Mouse (Mus musculus): ENCODE data around the gene Agk. TPM values are rescaled to one million over a fixed set of nuclear protein-coding genes. Genes with fewer than 3 reads are reported as not detected.

Gene Agk
- total and polyA plus RNA-seq, 2 experiments from 2014 or later: 13.4 to 30.0 TPM

- no peaks in the 10 kb centered on the region for H3K9me3 ChIP-seq (replicated peaks; ENCODE audit: control insufficient read depth, low read length)
- no peak overlapping the region for H3K4me3 ChIP-seq (ENCODE audit: low read depth, low read length)
- no peak overlapping the region for H3K9ac ChIP-seq (replicated peaks; ENCODE audit: low read depth, low read length)
- H3K4me1 ChIP-seq (ENCODE audit: control insufficient read depth, insufficient read depth): peaks cover 4% of the 10 kb centered on the region; the same call in 1 of the 2 replicates
- no peaks in the 10 kb centered on the region for H3K36me3 ChIP-seq (replicated peaks; ENCODE audit: control insufficient read depth, insufficient read depth, low read length)
- peaks cover 7% of the 10 kb centered on the region; the same call in 1 of the 2 replicates for H3K27me3 ChIP-seq (ENCODE audit: control insufficient read depth, insufficient read depth, low read length)
- WGBS: 56% methylated on average over 4 of the region's 4 CpGs
- DNase-seq (ENCODE audit: low spot score): no peak
- H3K27ac ChIP-seq (ENCODE audit: low read depth): no peak overlapping the region
- H3K4me2 ChIP-seq (ENCODE audit: low read depth, low read length): no peak overlapping the region
- ATAC-seq (ENCODE audit: insufficient read depth, low read depth): no peak
- TF ChIP-seq EP300 (IDR thresholded peaks at IDR 0.05; ENCODE audit: low read depth) (no peak), CTCF (IDR thresholded peaks at IDR 0.05; ENCODE audit: low read depth) (no peak)
Measured at GRCm38 (mm10) chr6:40431356-40431755, 106.4 kb downstream of the Agk start.

DNA sequence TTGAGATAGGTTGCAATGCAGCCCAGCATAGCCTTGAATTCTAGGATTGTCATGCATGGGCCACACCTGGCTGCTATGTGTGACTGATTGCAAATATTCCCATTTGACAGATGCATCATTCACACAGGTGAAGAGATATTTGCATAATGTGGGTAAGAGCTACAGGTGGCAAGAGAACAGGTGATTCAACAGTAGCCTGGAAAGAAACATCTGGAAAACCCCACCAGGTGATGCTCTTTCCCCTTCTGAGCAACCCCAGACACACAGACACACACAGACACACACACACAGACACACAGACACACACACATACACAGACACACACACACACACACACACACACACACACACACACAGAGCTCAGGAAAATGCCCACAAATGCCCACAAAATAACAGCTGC is 106.8 kb downstream of the Agk start:
- Histone ChIP-seq H3K27me3 (ENCODE audit: control insufficient read depth, insufficient read depth, low read length) (peaks cover 7% of the 10 kb centered on the region; the same call in 1 of the 2 replicates), H3K4me3 (ENCODE audit: low read depth, low read length) (no peak overlapping the region), H3K4me2 (ENCODE audit: low read depth, low read length) (no peak overlapping the region), H3K27ac (ENCODE audit: low read depth) (no peak overlapping the region), H3K9ac (replicated peaks; ENCODE audit: low read depth, low read length) (no peak overlapping the region), H3K36me3 (replicated peaks; ENCODE audit: control insufficient read depth, insufficient read depth, low read length) (no peaks in the 10 kb centered on the region), H3K4me1 (ENCODE audit: control insufficient read depth, insufficient read depth) (peaks cover 4% of the 10 kb centered on the region; the same call in 1 of the 2 replicates), H3K9me3 (replicated peaks; ENCODE audit: control insufficient read depth, low read length) (no peaks in the 10 kb centered on the region)
- ATAC-seq (ENCODE audit: insufficient read depth, low read depth) (no peak), DNase-seq (ENCODE audit: low spot score) (no peak)
- TF ChIP-seq EP300 (IDR thresholded peaks at IDR 0.05; ENCODE audit: low read depth): no peak
- no peak for TF ChIP-seq CTCF (IDR thresholded peaks at IDR 0.05; ENCODE audit: low read depth)

- WGBS: 83% methylated on average over 17 of the region's 17 CpGs
- no peaks in the 10 kb centered on the region for H3K9me3 ChIP-seq (replicated peaks; ENCODE audit: control insufficient read depth, low read length)
- no peak for DNase-seq (ENCODE audit: low spot score)
- H3K4me1 ChIP-seq (ENCODE audit: control insufficient read depth, insufficient read depth): peaks cover 4% of the 10 kb centered on the region; the same call in 1 of the 2 replicates
- no peaks in the 10 kb centered on the region for H3K36me3 ChIP-seq (replicated peaks; ENCODE audit: control insufficient read depth, insufficient read depth, low read length)
- ATAC-seq (ENCODE audit: insufficient read depth, low read depth): no peak
- H3K9ac ChIP-seq (replicated peaks; ENCODE audit: low read depth, low read length): no peak overlapping the region
- no peak overlapping the region for H3K4me3 ChIP-seq (ENCODE audit: low read depth, low read length)
- no peak overlapping the region for H3K27ac ChIP-seq (ENCODE audit: low read depth)
- H3K27me3 ChIP-seq (ENCODE audit: control insufficient read depth, insufficient read depth, low read length): peaks cover 7% of the 10 kb centered on the region; the same call in 1 of the 2 replicates
- H3K4me2 ChIP-seq (ENCODE audit: low read depth, low read length): no peak overlapping the region
- TF ChIP-seq CTCF (IDR thresholded peaks at IDR 0.05; ENCODE audit: low read depth) (no peak), EP300 (IDR thresholded peaks at IDR 0.05; ENCODE audit: low read depth) (no peak)
Measured at GRCm38 (mm10) chr6:40432346-40433275, 107.6 kb downstream of the Agk start.

DNA sequence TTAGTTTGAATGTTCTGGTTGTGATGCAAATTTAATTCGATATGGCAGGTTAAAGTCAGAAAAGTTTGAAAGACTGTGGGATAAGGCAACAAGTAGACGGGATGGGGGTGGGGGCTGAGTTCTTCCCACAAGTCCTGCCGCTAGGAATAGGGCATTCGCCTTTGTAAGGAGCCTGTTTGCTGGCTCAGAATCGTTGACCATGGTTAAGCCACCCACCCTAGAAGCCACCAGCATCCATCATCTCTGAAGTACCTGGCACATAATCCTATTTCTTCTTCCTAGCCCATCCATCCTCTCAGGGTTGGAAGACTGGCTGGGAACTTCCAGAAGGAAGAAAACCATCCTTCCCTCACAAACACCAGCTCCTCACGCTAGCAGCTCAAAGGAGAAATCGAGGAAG is 109.7 kb downstream of the Agk start:
- H3K4me1 ChIP-seq (ENCODE audit: control insufficient read depth, insufficient read depth): peaks cover 4% of the 10 kb centered on the region; the same call in 1 of the 2 replicates
- ATAC-seq (ENCODE audit: insufficient read depth, low read depth) (no peak), DNase-seq (ENCODE audit: low spot score) (no peak)
- H3K27ac ChIP-seq (ENCODE audit: low read depth): no peak overlapping the region
- peak overlapping the region; percentile 99 for H3K4me2 ChIP-seq (ENCODE audit: low read depth, low read length)
- no peak for TF ChIP-seq EP300 (IDR thresholded peaks at IDR 0.05; ENCODE audit: low read depth)
- TF ChIP-seq CTCF (IDR thresholded peaks at IDR 0.05; ENCODE audit: low read depth): no peak
- H3K9ac ChIP-seq (replicated peaks; ENCODE audit: low read depth, low read length): no peak overlapping the region; the same call in 1 of the 2 replicates
- 24% methylated on average over 7 of the region's 7 CpGs for WGBS
- H3K27me3 ChIP-seq (ENCODE audit: control insufficient read depth, insufficient read depth, low read length): peaks cover 7% of the 10 kb centered on the region; the same call in 1 of the 2 replicates
- H3K36me3 ChIP-seq (replicated peaks; ENCODE audit: control insufficient read depth, insufficient read depth, low read length): no peaks in the 10 kb centered on the region
- H3K9me3 ChIP-seq (replicated peaks; ENCODE audit: control insufficient read depth, low read length): no peaks in the 10 kb centered on the region
- peak overlapping the region; percentile 86 for H3K4me3 ChIP-seq (ENCODE audit: low read depth, low read length)

DNA sequence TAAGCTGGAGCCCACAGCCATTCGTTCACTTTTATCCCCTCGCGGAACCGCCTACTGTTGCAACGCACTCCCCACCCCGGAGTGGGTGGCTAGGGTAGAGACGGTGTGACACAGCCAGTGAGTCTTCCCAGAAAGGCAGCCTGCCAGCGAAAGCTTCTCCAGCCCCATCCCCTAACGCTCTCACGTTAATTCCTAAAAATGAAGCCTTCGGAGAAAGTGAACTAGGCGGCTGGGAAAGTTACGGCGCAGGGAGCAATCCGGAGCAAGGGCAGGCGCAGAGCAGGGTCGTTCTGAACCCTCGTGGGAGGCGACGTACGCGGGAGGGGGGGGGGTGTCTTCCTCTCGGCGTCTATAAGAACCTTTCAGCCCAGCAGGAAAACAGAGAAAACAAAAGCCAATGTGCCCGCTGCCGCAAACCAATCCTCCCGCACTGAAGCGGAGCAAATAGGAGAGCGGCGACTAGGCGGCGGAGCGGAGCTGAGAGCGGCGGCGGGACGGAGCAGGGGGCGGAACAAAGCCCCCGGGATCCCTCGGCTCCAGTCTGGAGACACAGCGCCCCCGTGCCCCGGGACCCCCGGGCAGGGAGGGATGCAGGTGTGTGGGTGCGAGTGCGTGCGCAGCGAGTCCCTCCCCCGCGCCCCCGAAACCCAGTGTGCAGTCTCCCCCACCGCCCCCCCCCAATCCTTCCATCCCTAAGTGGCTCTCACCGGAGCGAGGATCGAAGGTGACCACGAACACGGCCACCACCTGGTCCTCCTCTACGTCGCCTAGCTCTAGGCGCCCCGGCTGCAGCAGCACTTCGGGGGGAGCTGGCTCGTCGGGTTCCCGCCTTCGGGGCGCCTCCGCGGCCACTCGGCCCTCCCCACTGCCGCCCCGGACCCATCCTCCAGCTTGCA is 110.4 kb downstream of the Agk start:
- peaks cover 4% of the 10 kb centered on the region; the same call in 1 of the 2 replicates for H3K4me1 ChIP-seq (ENCODE audit: control insufficient read depth, insufficient read depth)
- DNase-seq (ENCODE audit: low spot score) (peak; percentile 11), ATAC-seq (ENCODE audit: insufficient read depth, low read depth) (peak; percentile 54)
- under 1% methylated on average over 62 of the region's 72 CpGs for WGBS
- no peak for TF ChIP-seq CTCF (IDR thresholded peaks at IDR 0.05; ENCODE audit: low read depth)
- H3K27ac ChIP-seq (ENCODE audit: low read depth): no peak overlapping the region
- no peaks in the 10 kb centered on the region for H3K36me3 ChIP-seq (replicated peaks; ENCODE audit: control insufficient read depth, insufficient read depth, low read length)
- peak overlapping the region; percentile 70 for H3K9ac ChIP-seq (replicated peaks; ENCODE audit: low read depth, low read length)
- H3K9me3 ChIP-seq (replicated peaks; ENCODE audit: control insufficient read depth, low read length): no peaks in the 10 kb centered on the region
- H3K27me3 ChIP-seq (ENCODE audit: control insufficient read depth, insufficient read depth, low read length): peaks cover 7% of the 10 kb centered on the region; the same call in 1 of the 2 replicates
- H3K4me3 ChIP-seq (ENCODE audit: low read depth, low read length): peak overlapping the region; percentile 86
- H3K4me2 ChIP-seq (ENCODE audit: low read depth, low read length): peak overlapping the region; percentile 99
